Mouse (Mus musculus) cortical plate, adult 2 months (tissue): Measurements from ENCODE around the gene Creg1.

Experiments used
- CTCF ChIP-seq: fragments of 200-500 bp; IDR thresholded peaks from 2 replicates; pipeline ENCODE4 v1.5.1; 2011; ENCODE audit warnings: mild to moderate bottlenecking, control low read depth, low read length; ENCODE audit not compliant: insufficient read depth; ENCODE audit errors: extremely low read depth
- POLR2A ChIP-seq: fragments of 200-500 bp; IDR thresholded peaks from 2 replicates; pipeline ENCODE4 v1.6.1; 2011; ENCODE audit warnings: mild to moderate bottlenecking, low read length, control low read depth; ENCODE audit not compliant: insufficient read depth; ENCODE audit errors: extremely low read depth

DNA sequence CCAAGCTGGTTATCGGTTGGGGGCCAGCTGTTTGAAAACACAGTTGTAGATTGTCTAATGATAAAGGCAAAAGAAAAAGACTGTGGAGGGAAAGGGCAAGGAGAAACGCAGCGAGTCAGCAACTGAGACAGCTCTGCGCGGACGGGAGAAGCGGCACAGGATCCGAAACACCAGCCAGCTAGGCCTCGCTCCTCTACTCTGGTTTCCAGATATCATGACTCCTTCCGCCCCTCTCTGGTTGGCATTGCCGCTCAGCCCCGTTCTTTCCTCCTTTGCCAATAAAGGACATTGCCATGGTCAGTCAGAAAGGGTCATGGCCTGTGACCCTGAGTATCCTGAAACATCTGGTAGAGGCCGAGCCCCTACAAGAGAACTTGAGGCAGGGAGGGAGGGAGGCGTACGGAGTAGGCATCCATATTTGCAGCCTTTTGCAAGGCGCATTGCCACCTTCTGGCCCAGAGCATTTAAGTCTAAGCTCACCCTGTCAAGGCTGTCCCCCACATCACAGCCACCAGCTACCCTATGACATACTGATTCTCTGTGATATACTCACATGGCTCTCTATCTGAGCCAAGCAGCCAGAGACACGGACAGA, 25.6 kb downstream of the Creg1 start:
- TF ChIP-seq POLR2A (no peak), CTCF (no peak)
